Mouse (Mus musculus): ENCODE measurements at regions not wholly inside any gene's neighbourhood (a gene's known extent, or its start where the extent isn't known, plus 50 kb on each side); places are given as distances from the start of the nearest gene placed in this dataset.
"Not testable (repeated sequence)": the region's sequence is repeated elsewhere in the genome, so short reads cannot be mapped to it uniquely, and the experiment has no call there.

DNA sequence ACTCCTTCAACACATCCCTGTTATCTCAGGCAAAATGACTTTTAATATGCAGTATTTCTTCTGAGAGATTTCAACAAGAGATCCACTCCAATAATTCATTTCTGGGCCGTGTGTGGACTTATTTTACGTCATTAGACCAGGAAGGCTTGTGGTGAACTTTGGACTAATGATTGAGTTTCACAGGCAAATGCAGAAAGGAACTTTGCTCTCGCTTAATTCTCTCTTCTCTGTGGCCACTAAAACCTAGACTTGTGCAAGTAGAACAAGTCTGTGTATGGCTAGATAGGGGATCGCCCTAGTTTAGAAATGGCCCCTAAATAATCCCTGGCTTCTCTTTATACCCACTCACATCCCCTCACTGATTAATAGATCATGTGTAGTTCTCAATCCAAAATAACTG lies 50.6 kb upstream of the Ppp1r12a start:
- no peak for DNase-seq (ENCODE audit: low spot score in 2 of 2)

DNA sequence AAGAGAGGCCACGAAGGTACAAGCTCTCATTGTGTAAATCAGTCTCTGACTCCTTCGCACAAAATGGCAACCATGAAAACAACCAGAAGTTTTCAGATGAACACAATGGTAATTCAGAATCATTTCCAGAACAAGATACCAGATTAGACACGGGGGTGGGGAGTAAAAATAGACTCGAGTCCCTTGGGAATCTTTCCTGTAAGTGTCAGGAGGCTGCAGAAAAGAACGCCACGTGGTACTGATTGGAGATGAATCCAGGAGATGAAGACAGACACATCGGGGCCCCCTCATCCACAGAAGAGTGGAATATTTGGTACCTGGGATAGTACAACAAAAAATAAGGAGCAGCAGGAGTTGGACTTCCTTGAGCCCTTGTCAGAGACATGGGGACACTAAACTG lies 51.1 kb upstream of the Ppp1r12a start:
- peak; percentile 18 to 20 for DNase-seq (ENCODE audit: low spot score in 2 of 2)

DNA sequence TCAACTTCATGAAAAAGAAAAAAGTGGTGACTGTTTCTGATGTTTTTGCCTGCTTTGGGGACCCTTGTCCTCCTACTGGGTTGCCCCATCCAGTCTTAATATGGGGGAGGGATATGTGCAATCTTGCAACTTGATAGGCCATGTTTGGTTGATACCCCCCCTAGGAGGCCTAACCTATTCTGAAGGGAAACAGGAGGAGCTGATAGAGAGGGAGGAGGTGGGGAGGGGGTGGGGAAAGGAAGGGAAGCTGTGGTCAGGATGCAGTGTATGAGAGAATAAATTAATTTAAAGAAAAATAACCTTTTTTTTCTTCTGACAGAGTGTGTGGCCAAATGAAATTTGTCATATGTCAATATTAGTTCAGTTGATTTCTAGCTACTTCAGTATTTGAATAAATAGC lies 51.8 kb upstream of the Ppp1r12a start:
- DNase-seq (ENCODE audit: low spot score in 2 of 2), result no peak

DNA sequence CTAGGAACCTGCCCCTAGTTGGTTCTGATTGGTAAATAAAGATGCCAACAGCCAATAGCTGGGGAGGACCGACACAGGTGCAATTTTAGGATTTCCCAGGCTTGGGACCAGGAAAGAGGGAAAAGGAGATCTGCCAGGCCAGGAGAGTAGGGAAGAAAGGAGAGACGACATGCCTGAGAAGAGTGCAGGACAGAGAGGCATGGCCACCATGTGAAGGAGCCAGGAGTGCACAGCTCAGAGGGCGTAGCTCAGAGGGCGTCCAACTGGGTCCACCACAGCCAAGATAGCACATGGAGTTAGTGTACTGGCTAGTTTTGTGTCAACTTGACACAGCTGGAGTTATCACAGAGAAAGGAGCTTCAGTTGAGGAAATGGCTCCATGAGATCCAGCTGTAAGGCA lies 53.5 kb upstream of the Ppp1r12a start:
- DNase-seq (ENCODE audit: low spot score in 2 of 2), result not testable (repeated sequence)

DNA sequence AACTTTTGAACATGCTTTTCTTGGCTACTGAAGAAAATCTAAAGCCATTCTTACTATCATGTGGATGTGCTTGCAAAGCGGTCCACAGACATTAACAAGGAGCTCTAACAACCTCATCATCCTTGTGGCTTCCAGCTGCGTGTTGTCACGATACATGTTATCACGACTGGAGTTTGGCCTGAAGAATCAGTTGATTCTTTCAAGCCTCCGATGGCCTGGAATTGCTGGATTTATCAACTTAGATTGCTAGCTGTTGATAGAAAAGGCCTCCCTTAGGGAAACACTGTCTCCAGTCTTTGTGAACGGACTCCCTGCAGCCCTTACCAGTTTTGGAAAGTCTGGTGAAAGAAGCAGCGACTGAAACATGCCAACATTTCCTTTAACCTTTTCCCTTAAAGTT lies 60.5 kb upstream of the Ppp1r12a start:
- DNase-seq (ENCODE audit: low spot score in 2 of 2), result no peak

DNA sequence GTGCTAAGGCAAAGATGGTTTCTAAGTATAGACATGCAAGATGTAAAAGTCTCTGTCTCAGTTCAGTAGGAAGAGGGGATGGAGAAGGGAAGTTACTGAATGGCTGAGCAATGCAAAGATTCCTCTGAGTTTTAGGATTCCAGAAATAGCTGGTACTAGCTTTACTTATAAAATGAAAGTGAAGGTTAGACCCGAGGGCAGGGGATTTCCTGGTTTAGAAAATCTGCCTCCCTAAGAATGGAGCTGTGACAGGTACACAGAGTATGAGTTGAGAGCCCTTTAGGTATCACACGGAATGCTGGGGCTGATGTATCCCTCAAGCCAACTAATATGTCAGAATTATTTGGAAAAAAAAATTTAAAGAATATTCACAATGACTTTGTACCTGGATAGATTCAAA lies 69.0 kb upstream of the Ppp1r12a start:
- no peak for DNase-seq (ENCODE audit: low spot score in 2 of 2)

DNA sequence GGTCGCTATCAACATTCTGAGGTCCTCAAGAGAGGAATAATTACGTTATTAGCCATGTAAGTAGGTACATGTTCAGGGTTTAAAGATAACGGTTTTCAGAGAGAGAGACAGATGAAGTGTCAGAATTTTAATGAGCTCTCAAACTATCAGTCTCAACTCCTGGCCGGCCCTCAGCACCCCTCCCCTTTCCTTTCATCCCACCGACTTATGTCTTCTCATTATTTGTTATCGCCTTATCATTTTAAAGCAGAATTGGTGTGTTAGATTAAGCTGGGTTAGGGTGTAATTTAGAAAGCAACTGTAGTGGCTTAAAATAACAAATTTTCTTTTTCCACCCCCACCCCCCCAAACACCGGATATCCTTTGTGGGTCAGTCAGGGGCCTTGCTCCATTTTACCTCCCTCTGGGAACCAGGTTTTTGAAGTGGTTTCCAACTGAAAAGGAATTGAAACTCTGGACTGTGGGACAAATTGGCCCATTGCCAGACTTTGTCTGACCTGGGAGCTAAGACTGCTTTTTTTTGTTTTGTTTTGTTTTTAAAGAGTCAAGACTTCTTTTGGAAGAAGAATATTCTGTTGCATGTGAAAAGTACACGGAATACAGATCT lies 72.5 kb upstream of the Ppp1r12a start:
- no peak for DNase-seq (ENCODE audit: low spot score in 2 of 2)

DNA sequence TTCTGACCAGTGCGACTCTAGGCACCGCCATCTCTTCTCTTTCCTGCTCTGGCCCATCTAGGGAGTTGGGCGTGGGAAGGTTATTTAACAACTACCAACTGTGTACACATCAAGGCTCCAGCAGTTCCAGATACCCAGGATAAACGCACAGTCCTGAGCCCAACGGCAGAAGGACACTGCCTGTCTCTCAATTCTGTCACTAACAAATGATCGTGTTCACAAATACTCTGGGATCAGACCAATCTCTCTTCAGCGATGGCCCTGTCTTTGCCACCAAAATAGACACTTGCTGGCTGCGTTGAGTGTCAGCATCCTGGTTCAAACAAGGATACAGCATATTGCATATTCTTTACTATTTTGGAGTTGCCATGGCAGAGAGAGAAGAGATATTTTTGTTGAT lies 73.1 kb upstream of the Ppp1r12a start:
- DNase-seq (ENCODE audit: low spot score in 2 of 2), result peak; percentile 26 to 44

DNA sequence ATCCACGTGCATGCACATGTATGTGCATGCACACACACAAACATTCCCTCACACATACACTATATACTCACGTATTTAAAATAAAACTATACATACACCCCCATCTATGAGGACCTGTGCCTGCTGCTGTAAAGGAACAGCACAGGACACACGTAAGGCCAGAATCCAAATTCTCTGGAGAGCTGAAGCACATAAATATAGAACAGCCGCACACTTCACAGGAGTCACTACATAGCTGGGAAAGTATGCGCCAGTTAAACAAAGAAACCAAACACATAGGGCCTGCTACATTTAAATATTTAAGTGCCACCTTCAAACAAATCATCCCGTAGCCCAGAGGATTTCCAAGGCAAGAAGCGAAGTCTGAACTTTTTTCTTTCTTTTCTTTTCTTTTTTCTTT lies 73.8 kb upstream of the Ppp1r12a start:
- DNase-seq (ENCODE audit: low spot score in 2 of 2), result peak in 1 of 2 experiments; percentile 6

DNA sequence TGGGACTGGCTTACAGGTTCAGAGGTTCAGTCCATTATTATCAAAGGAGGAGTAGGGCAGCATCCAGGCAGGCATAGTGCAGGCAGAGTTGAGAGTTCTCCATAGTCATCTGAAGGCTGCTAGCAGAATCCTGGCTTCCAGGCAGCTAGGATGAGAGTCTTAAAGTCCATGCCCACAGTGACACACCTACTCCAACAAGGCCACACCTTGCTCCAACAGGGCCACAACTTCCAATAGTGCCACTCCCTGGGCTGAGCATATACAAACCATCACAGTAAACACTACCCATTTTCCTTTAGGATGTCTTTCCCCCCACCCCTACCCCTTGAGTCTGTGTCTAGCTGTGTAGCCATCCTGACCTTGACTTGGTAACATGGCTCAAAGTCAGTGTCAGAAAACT lies 78.8 kb upstream of the Ppp1r12a start:
- no peak for DNase-seq (ENCODE audit: low spot score in 2 of 2)

DNA sequence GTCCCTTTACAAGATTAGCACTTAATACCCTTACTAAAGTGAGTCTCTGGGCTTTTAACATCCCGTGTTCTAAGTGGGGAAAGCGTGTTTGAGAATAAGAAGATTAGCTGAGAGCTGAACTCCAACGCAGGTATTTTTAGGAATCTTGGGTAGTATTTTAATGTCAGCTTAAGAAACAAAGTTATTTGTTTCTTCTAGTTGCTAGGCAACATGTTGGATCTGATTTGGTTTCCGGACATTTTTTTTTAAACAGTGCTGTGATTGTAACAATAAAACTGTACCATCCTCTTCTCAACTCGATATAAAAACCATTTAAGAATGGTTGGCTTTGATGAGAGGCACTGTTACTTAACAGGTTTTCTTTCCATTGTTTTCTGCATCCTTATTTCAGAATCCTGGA lies 86.8 kb upstream of the Ppp1r12a start:
- DNase-seq (ENCODE audit: low spot score in 2 of 2), result no peak

DNA sequence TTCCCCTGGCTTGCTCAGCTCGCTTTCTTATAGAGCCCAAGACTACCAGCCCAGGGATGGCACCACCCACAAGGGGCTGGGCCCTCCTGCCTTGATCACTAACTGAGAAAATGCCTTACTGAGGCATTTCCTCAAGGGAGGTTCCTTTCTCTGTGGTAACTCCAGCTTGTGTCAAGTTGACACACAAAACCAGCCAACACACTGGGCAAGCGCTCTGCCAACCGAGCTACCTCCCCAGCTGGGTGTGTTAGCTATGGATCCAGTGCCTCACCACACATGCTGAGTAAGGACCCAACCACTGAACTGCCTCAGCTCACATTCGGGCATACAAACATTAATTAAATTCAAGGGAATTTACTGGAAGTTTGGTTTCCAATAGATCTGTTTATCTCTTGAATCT lies 88.2 kb upstream of the Ppp1r12a start:
- DNase-seq (ENCODE audit: low spot score in 2 of 2), result no peak

DNA sequence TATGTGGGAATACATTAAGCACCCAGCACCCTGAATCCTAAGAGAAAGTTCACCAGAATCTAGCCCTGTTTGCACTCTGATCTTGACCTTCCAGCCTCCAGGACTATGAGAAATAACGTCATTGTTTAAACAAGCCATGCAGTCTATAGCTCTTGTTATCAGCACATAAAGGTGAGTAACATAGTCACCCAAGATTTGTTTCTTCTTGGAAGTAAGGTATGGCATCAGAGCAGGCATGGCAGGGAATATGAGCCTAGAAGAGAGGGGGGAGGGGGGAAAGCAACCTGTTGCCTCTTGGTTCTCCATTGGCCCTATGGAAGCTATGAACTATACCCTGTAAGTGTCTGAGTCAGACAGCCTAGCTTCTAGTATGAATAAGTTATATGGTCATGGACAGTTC lies 89.8 kb upstream of the Ppp1r12a start:
- no peak for DNase-seq (ENCODE audit: low spot score in 2 of 2)

DNA sequence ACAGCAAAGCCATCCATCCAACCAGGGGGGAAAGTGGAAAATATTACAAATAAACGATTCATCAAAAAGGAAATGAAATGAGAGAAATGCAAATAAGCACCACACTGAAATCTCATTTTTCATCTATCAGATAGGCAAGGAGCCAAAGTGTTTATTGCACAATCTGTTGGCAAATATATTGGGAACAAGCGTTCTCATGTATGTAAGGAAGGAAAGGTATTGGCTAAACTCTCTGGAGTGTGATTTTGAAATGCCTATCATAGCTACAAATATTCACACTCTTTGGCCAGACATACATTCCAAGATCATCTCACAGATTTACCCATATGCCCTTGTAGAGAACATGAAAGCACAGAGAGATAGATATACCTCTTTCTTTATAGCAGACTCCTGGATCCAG lies 90.6 kb upstream of the Ppp1r12a start:
- no peak for DNase-seq (ENCODE audit: low spot score in 2 of 2)

DNA sequence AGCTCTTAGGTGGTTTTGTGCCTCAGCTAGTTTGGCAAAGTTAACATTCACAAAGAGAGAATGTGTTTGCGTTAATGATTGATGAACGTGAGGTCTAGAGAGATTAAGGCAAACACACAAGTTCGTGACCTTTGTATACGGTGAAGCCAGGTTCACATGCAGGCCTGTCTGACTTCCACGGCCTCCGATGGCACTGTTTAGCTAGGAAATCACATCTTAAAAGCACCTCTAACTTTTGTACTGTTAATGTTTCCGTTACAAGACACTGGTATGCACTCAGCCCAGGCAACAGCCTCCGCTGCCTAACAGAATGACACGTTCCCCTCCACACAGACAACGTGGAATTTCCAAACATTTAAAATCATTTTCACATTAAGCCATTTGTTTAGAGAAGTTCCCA lies 94.3 kb upstream of the Ppp1r12a start:
- no peak for DNase-seq (ENCODE audit: low spot score in 2 of 2)

DNA sequence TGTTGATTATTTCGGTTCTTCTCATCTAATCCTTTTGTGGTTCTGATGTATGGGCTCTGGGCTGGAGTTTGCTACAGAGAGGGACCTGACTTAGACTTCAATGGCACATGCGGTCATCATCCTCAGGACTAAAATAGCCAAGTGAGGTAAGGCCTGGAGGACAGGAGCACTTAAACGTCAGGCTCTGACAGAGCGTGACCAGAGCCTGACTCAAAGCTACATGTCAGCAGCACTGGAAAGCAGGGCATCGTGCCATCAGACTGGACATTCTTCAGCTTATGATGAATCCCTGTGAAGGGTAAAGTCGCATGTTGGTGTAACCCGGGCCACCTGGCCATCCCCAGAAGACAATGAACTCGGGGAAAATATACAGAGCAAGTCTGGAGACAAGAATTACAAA lies 95.8 kb upstream of the Ppp1r12a start:
- DNase-seq (ENCODE audit: low spot score in 2 of 2), result no peak

DNA sequence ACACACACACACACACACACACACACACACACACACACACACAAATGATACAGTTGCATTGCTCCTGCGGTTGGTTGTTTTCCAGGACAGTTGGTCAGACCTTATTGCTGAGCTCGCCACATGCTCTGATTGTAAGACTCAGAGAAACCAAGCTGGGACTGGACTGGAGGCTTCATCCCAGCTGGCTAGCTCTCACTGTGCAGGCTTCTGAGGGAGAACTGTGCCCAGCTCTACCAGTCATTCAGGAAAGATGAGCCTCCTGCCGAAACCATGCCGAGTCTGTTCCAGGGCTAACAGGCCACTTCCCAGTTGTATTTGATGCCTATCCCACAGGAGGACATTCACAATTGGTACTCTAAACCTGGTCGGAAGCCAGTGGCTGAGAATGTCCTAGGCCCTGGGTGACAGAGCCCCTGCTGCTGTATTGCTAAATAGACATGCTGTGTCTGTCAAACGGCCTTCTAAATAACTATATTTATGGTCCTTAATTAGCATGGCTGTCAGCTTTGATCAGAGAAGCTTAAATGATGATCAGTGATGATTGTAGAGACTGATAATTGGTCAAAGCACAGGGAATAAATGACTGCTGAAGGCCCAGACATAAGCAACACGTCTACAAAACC lies 100.1 kb upstream of the Ppp1r12a start:
- DNase-seq (ENCODE audit: low spot score in 2 of 2), result no peak

DNA sequence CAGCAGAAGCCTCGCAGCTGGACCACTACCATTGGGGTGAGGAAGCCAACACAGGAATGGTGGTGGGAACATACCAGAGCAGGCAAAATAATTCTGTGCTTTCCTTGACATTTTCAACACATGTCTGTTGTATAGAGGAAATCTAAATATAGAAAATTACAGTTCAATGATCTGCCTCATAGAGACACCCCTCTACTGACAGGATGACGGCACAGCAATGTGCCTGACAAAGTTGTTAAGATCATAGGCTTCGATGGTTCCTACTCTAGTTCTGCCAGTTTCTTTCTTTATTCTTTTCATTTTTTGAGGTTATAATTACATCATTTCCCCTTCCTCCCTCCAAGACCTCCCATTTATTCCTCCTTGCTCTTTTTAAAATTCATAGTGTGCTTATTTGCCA lies 101.4 kb upstream of the Ppp1r12a start:
- DNase-seq (ENCODE audit: low spot score in 2 of 2), result no peak

DNA sequence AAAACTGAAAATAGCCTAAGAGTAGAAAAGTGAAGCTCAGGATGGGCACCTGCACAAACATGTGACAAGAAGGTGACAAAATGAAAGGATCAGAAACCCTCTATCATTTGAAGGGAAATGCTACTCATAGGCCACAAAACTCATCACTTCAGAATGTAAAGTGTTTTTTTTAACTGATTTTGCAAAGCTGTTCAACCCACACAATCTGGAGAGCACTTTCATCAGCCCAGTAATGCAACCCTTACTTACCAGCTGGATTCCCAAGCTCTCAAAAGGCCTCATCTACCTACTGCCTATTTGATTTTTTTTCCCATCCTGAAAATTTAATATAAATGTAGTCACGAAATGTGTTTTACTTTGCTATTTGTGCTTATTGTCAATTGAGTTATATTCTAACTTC lies 110.4 kb upstream of the Ppp1r12a start:
- DNase-seq (ENCODE audit: low spot score in 2 of 2), result no peak

DNA sequence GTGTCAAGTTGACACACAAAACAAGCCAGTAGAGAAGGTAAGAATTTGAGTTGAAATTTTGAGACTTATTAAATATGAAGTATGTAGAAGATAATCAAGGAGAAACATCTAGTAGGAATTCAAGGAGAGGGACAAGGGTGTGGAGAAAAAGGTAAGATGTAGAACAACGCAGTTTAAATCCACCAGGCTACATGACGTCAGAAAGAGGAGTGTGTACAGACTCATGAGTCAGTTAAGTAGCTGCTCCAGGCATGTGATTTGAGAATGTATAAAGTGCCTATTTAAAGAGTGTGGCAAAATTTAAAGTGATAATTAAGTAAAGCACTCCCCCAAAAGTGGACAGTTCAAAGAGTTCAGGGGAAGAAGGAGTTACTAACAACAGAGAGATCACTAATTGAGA lies 113.6 kb upstream of the Ppp1r12a start:
- DNase-seq (ENCODE audit: low spot score in 2 of 2), result no peak

DNA sequence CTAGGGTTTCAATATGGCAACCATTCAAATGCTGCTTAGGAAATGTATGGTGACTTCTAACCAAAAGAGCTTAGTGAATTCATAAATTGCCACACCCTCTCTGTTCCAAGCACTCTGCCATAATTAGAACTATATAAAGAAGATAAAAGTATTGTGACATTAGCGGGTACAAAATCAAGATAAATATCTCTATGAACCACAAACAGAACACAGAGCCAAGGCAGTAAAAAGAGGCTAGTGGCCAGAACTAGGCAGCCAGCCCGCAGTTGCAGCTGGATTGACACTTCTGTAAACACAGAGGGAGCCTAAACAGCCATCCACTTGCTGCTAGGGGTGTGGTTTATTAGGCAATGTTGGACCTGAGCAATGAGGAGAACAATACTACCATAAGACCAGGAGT lies 118.5 kb upstream of the Ppp1r12a start:
- DNase-seq (ENCODE audit: low spot score in 2 of 2), result no peak

DNA sequence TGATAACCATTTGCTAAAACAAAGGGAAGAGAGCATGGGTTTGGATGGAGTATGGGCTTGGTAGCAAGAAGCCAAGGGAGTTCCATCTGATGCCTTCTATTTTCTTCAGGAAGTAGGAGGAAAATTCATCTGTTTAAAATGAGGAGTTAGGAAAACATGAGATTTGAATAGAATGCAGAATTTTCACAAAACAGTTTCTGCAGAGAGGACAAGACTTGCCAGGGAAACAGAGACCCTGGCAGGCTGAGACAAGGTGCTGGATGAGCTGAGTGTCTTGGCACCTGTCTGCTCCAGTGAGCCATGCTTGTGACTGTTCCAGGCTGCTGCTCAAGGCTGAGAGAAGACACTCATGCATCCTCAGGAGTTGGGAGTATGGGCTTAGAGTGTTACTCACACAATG lies 122.0 kb upstream of the Ppp1r12a start:
- peak in 1 of 2 experiments; percentile 29 for DNase-seq (ENCODE audit: low spot score in 2 of 2)

DNA sequence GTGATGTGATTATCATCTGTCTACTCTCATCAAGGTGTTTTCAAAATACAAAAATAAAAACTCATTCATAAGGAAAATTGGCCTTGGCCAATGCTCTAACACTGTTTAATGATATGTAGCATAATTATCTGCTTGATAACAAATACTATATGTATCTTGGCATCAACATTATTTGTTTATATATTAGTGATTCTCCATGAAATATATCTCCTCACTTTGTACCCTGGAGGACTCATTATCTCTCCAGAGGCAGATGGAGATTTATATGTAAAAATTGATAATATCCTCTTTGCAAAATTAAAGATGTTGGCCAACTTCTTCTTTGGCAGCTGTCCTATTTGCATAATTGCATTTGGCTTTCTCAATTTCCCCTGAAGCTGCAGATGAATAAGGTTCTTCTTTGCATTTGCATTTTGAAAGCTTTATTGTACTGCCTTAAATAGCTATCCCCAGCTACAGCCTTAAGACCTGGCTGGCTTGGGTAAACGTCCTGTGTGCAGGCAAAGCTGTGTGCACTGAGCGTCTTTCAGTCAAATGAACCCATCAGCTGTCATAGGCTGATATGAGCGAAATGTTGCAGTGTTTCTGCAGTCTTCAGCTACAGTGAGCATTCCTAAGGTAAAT lies 124.7 kb upstream of the Otogl start:
- peak in 1 of 2 experiments; percentile 25 for DNase-seq (ENCODE audit: low spot score in 2 of 2)

DNA sequence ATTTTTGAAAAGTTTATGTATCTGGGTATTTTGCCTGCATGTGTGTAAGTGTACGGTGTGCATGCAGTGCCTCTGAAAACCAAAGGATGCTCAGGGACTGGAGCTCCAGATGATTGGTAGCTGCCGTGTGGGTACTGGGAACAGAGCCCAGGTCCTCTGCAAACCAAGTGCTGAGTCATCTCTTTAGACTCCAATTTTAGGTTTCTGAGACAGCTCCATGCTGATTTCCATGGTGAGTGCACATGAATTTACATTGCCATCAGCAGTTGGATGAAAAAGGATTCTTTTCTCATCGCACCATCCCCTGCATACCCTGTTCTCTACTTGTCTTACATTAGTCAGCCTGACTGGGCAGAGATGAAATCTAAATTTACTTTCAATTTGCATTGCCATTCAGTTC lies 122.1 kb upstream of the Otogl start:
- DNase-seq (ENCODE audit: low spot score in 2 of 2), result peak; percentile 42 to 54
